Mouse (Mus musculus): ENCODE results near the gene Aven. TPM values are rescaled to one million over a fixed set of nuclear protein-coding genes. Genes with fewer than 3 reads are reported as not detected.

Aven gene
- polyA plus RNA-seq, 1 experiment from 2014 or later: 3.9 TPM

- no peak overlapping the region for H3K9ac ChIP-seq
- H3K27ac ChIP-seq: no peak overlapping the region
- whole genome bisulfite sequencing: 81% methylated on average over 3 of the region's 3 CpGs
- H3K36me3 ChIP-seq (replicated peaks; ENCODE audit: control insufficient read depth, insufficient read depth): no peaks in the 10 kb centered on the region
- no peak for ATAC-seq (ENCODE audit: low FRiP score)
- no peak for DNase-seq (ENCODE audit: low spot score)
- H3K4me1 ChIP-seq (replicated peaks; ENCODE audit: control insufficient read depth, insufficient read depth, low read length): no peaks in the 10 kb centered on the region
- H3K27me3 ChIP-seq (ENCODE audit: control insufficient read depth, insufficient read depth, low read length): no peaks in the 10 kb centered on the region
- H3K4me3 ChIP-seq (replicated peaks; ENCODE audit: low read length): no peak overlapping the region
- H3K9me3 ChIP-seq (ENCODE audit: control insufficient read depth, low read length): no peaks in the 10 kb centered on the region
- no peak overlapping the region for H3K4me2 ChIP-seq (replicated peaks)
Measured at GRCm38 (mm10) chr2:112653836-112654235, 161.1 kb downstream of the Aven start.

DNA sequence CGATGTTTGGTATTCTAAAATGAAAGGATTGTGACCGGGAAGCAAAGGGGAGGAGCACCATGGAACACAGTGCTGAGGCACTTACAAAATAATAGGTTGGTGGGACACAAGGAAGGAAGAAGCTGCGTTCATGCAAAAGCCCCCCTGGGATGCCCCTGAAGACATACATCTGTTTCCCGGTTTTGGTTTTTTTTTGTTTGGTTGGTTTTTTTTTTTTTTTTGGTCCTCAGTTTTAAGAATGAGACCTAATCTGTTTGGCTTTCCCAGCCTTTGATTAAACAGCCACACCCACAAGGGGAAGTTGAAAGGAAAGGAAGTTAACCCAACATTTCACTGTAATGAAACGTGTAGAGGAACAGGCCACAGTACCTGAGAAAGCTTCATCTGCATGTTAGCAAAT, 163.4 kb downstream of the Aven start:
- no peak for DNase-seq (ENCODE audit: low spot score)
- no peak for ATAC-seq (ENCODE audit: low FRiP score)
- no peaks in the 10 kb centered on the region for H3K9me3 ChIP-seq (ENCODE audit: control insufficient read depth, low read length)
- H3K9ac ChIP-seq: no peak overlapping the region
- no peaks in the 10 kb centered on the region for H3K4me1 ChIP-seq (replicated peaks; ENCODE audit: control insufficient read depth, insufficient read depth, low read length)
- H3K36me3 ChIP-seq (replicated peaks; ENCODE audit: control insufficient read depth, insufficient read depth): no peaks in the 10 kb centered on the region
- no peaks in the 10 kb centered on the region for H3K27me3 ChIP-seq (ENCODE audit: control insufficient read depth, insufficient read depth, low read length)
- no peak overlapping the region for H3K27ac ChIP-seq
- no peak overlapping the region for H3K4me2 ChIP-seq (replicated peaks)
- WGBS: 67% methylated on average over 5 of the region's 5 CpGs
- H3K4me3 ChIP-seq (replicated peaks; ENCODE audit: low read length): no peak overlapping the region

GRCm38 (mm10) chr2:112669461-112669860, 176.7 kb downstream of the Aven start:
- H3K36me3 ChIP-seq (replicated peaks; ENCODE audit: control insufficient read depth, insufficient read depth): no peaks in the 10 kb centered on the region
- H3K27me3 ChIP-seq (ENCODE audit: control insufficient read depth, insufficient read depth, low read length): no peaks in the 10 kb centered on the region
- H3K9me3 ChIP-seq (ENCODE audit: control insufficient read depth, low read length): no peaks in the 10 kb centered on the region
- H3K27ac ChIP-seq: no peak overlapping the region
- H3K4me1 ChIP-seq (replicated peaks; ENCODE audit: control insufficient read depth, insufficient read depth, low read length): no peaks in the 10 kb centered on the region
- ATAC-seq (ENCODE audit: low FRiP score) (no peak), DNase-seq (ENCODE audit: low spot score) (no peak)
- H3K4me2 ChIP-seq (replicated peaks): no peak overlapping the region
- H3K4me3 ChIP-seq (replicated peaks; ENCODE audit: low read length): no peak overlapping the region
- no peak overlapping the region for H3K9ac ChIP-seq
- 90% methylated on average over 3 of the region's 3 CpGs for WGBS

GRCm38 (mm10) chr2:112676175-112676574, 183.4 kb downstream of the Aven start:
- WGBS: 89% methylated on average over 2 of the region's 2 CpGs
- H3K36me3 ChIP-seq (replicated peaks; ENCODE audit: control insufficient read depth, insufficient read depth): no peaks in the 10 kb centered on the region
- DNase-seq (ENCODE audit: low spot score): no peak
- no peak for ATAC-seq (ENCODE audit: low FRiP score)
- no peaks in the 10 kb centered on the region for H3K4me1 ChIP-seq (replicated peaks; ENCODE audit: control insufficient read depth, insufficient read depth, low read length)
- no peaks in the 10 kb centered on the region for H3K9me3 ChIP-seq (ENCODE audit: control insufficient read depth, low read length)
- H3K27me3 ChIP-seq (ENCODE audit: control insufficient read depth, insufficient read depth, low read length): no peaks in the 10 kb centered on the region
- H3K4me2 ChIP-seq (replicated peaks): no peak overlapping the region
- H3K27ac ChIP-seq: no peak overlapping the region
- H3K4me3 ChIP-seq (replicated peaks; ENCODE audit: low read length): no peak overlapping the region
- H3K9ac ChIP-seq: no peak overlapping the region

- Histone ChIP-seq H3K27me3 (ENCODE audit: control insufficient read depth, insufficient read depth, low read length) (no peaks in the 10 kb centered on the region), H3K4me2 (replicated peaks) (no peak overlapping the region), H3K9ac (no peak overlapping the region), H3K4me3 (replicated peaks; ENCODE audit: low read length) (no peak overlapping the region), H3K4me1 (replicated peaks; ENCODE audit: control insufficient read depth, insufficient read depth, low read length) (no peaks in the 10 kb centered on the region), H3K36me3 (replicated peaks; ENCODE audit: control insufficient read depth, insufficient read depth) (no peaks in the 10 kb centered on the region), H3K9me3 (ENCODE audit: control insufficient read depth, low read length) (no peaks in the 10 kb centered on the region), H3K27ac (no peak overlapping the region)
- WGBS: 59% methylated on average over 1 of the region's 1 CpGs
- ATAC-seq (ENCODE audit: low FRiP score) (no peak), DNase-seq (ENCODE audit: low spot score) (no peak)
Measured at GRCm38 (mm10) chr2:112676721-112677120, 184.0 kb downstream of the Aven start.

DNA sequence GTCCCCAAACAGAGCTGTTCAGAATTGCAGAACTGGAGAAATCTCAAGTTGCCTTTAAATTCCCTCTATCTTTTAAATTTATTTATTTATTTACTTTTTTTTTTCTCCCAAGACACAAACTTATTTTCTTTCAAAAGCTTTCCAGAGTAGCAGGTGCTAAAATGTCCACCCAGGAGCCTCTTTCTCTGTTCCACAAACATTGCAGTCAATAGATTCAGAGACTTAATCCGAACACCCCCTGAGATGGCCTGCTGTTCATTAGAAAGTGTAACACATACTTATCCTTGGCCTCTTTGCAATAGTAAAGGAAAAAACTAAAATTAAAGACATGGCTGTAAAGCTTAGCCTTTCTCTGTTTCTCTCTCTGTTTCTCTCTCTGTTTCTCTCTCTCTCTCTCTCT, 184.5 kb downstream of the Aven start:
- WGBS: 68% methylated on average over 1 of the region's 1 CpGs
- no peaks in the 10 kb centered on the region for H3K9me3 ChIP-seq (ENCODE audit: control insufficient read depth, low read length)
- H3K4me2 ChIP-seq (replicated peaks): no peak overlapping the region
- H3K4me1 ChIP-seq (replicated peaks; ENCODE audit: control insufficient read depth, insufficient read depth, low read length): no peaks in the 10 kb centered on the region
- H3K9ac ChIP-seq: no peak overlapping the region
- H3K36me3 ChIP-seq (replicated peaks; ENCODE audit: control insufficient read depth, insufficient read depth): no peaks in the 10 kb centered on the region
- ATAC-seq (ENCODE audit: low FRiP score): no peak
- no peak overlapping the region for H3K27ac ChIP-seq
- DNase-seq (ENCODE audit: low spot score): no peak
- H3K27me3 ChIP-seq (ENCODE audit: control insufficient read depth, insufficient read depth, low read length): no peaks in the 10 kb centered on the region
- H3K4me3 ChIP-seq (replicated peaks; ENCODE audit: low read length): no peak overlapping the region

DNA sequence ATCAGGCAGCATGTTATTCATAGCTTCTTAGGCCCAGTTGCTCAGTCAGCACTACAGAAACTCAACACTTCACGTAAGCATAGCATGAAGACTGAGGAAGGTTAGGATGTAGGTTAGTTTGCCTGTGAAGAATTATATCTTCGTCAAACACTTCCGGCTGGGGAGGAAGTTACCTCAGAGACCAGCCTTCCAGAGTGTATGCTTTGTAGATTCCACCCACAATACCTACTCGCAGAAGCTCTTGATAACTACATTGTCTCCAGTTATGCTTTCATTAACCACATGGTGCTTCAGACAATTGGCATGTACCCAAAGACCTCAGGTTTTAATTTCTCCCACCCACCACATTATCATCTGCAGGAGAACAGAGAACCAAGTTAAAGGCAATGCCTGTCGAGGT, 189.1 kb downstream of the Aven start:
- no peaks in the 10 kb centered on the region for H3K9me3 ChIP-seq (ENCODE audit: control insufficient read depth, low read length)
- no peaks in the 10 kb centered on the region for H3K36me3 ChIP-seq (replicated peaks; ENCODE audit: control insufficient read depth, insufficient read depth)
- no peak for DNase-seq (ENCODE audit: low spot score)
- no peak overlapping the region for H3K4me3 ChIP-seq (replicated peaks; ENCODE audit: low read length)
- no peaks in the 10 kb centered on the region for H3K4me1 ChIP-seq (replicated peaks; ENCODE audit: control insufficient read depth, insufficient read depth, low read length)
- WGBS: 84% methylated on average over 5 of the region's 5 CpGs
- ATAC-seq (ENCODE audit: low FRiP score): no peak
- no peak overlapping the region for H3K9ac ChIP-seq
- no peak overlapping the region for H3K4me2 ChIP-seq (replicated peaks)
- no peak overlapping the region for H3K27ac ChIP-seq
- H3K27me3 ChIP-seq (ENCODE audit: control insufficient read depth, insufficient read depth, low read length): no peaks in the 10 kb centered on the region

Small RNA genes lying within 50 kb of the gene (microRNA-seq; reads per million reads assigned to microRNA genes)
- not detected for gene Gm44374

Other genes with a start within 250 kb of the Aven start
- gene Nutm1, start 233.7 kb upstream of the Aven start, polyA plus RNA-seq (2014; fragmentation: Nextera tagmentation; extraction: Ambion mirVana): not detected in 2 replicates
- 169 and 177 TPM in 2 replicates for gene Nop10, start 231.0 kb upstream of the Aven start, polyA plus RNA-seq (2014; fragmentation: Nextera tagmentation; extraction: Ambion mirVana)
- 25.6 and 25.7 TPM in 2 replicates for gene Slc12a6, start 227.1 kb upstream of the Aven start, polyA plus RNA-seq (2014; fragmentation: Nextera tagmentation; extraction: Ambion mirVana)
- not detected in 2 replicates for gene Gm21985, start 226.7 kb upstream of the Aven start, polyA plus RNA-seq (2014; fragmentation: Nextera tagmentation; extraction: Ambion mirVana)
- gene Emc4, start 124.9 kb upstream of the Aven start, polyA plus RNA-seq (2014; fragmentation: Nextera tagmentation; extraction: Ambion mirVana): 176 and 190 TPM in 2 replicates
- 36.2 and 42.7 TPM in 2 replicates for gene Katnbl1, start 113.8 kb upstream of the Aven start, polyA plus RNA-seq (2014; fragmentation: Nextera tagmentation; extraction: Ambion mirVana)
- gene Emc7, start 38.0 kb upstream of the Aven start, polyA plus RNA-seq (2014; fragmentation: Nextera tagmentation; extraction: Ambion mirVana): 24.0 and 24.6 TPM in 2 replicates
- gene Chrm5, start 12.2 kb upstream of the Aven start, polyA plus RNA-seq (2014; fragmentation: Nextera tagmentation; extraction: Ambion mirVana): 1.2 and 1.3 TPM in 2 replicates